Mouse (Mus musculus) erythroblast, adult 5-6 weeks (primary cell): ENCODE data around the gene Akap6. TPM values are rescaled to one million over a fixed set of nuclear protein-coding genes. Genes with fewer than 3 reads are reported as not detected.

Experiments used
- ATAC-seq: replicated peaks from 2 replicates; pipeline ENCODE4 v1.8.0; 2016; ENCODE audit warnings: moderate number of reproducible peaks, mild to moderate bottlenecking, moderate TSS enrichment, inconsistent platforms; ENCODE audit not compliant: poor library complexity, low FRiP score, severe bottlenecking
- total RNA-seq, 2 experiments: library from RNA; stranded (forward) in 1 of 2; stranded (reverse) in 1 of 2; fragments of 150-400 nt in 1 of 2; fragments of 200-764, 138-1000 nt in 1 of 2; gene quantifications; 2 replicates each; pipeline versions ENCODE4 v1.2.3 to v1.2.4; 2015 to 2017; ENCODE audit warnings: low replicate concordance in 2 of 2

Akap6 gene
- total RNA-seq, 2 experiments from 2014 or later, result not detected

- no peak for ATAC-seq
Measured at GRCm38 (mm10) chr12:53070907-53071306, 371.7 kb downstream of the Akap6 start.

GRCm38 (mm10) chr12:53076595-53077400 lies 377.6 kb downstream of the Akap6 start:
- no peak for ATAC-seq

- no peak for ATAC-seq
Measured at GRCm38 (mm10) chr12:53085789-53086188, 386.6 kb downstream of the Akap6 start.

GRCm38 (mm10) chr12:53112276-53112675 lies 413.1 kb downstream of the Akap6 start:
- no peak for ATAC-seq

- ATAC-seq, result no peak
Measured at GRCm38 (mm10) chr12:53119352-53119751, 420.2 kb downstream of the Akap6 start.

GRCm38 (mm10) chr12:53124131-53124530 lies 424.9 kb downstream of the Akap6 start:
- no peak for ATAC-seq

- ATAC-seq, result no peak
Measured at GRCm38 (mm10) chr12:53124696-53125095, 425.5 kb downstream of the Akap6 start.

- ATAC-seq, result no peak
Measured at GRCm38 (mm10) chr12:53125286-53125685, 426.1 kb downstream of the Akap6 start.

GRCm38 (mm10) chr12:53134196-53134595 lies 435.0 kb downstream of the Akap6 start:
- no peak for ATAC-seq

GRCm38 (mm10) chr12:53137331-53137730 lies 438.1 kb downstream of the Akap6 start:
- no peak for ATAC-seq

- ATAC-seq, result no peak
Measured at GRCm38 (mm10) chr12:53144122-53144695, 445.0 kb downstream of the Akap6 start.

GRCm38 (mm10) chr12:53144760-53145159 lies 445.6 kb downstream of the Akap6 start:
- no peak for ATAC-seq

- ATAC-seq, result no peak
Measured at GRCm38 (mm10) chr12:53145516-53145915, 446.3 kb downstream of the Akap6 start.

- no peak for ATAC-seq
Measured at GRCm38 (mm10) chr12:53146460-53147050, 447.4 kb downstream of the Akap6 start.

GRCm38 (mm10) chr12:53147696-53148095 lies 448.5 kb downstream of the Akap6 start:
- no peak for ATAC-seq

- ATAC-seq, result no peak
Measured at GRCm38 (mm10) chr12:53168189-53169003, 469.2 kb downstream of the Akap6 start.

- no peak for ATAC-seq
Measured at GRCm38 (mm10) chr12:53191435-53191834, 492.3 kb downstream of the Akap6 start.

- no peak for ATAC-seq
Measured at GRCm38 (mm10) chr12:53193664-53194063, 494.5 kb downstream of the Akap6 start.
